Mouse (Mus musculus) midbrain, embryonic 15.5 days (tissue): ENCODE measurements around the gene Med19. TPM values are rescaled to one million over a fixed set of nuclear protein-coding genes. Genes with fewer than 3 reads are reported as not detected.

Experiments used
- ATAC-seq: fragments of 200-750 bp; cut with Nextera tagmentation; replicated peaks from 2 replicates; pipeline ENCODE4 v1.8.0; 2017; ENCODE audit warnings: moderate TSS enrichment
- H3K27ac ChIP-seq: fragments of 300-500 bp; sonication (generic); 2 replicates; pipeline ENCODE4 v1.5.1; 2015; ENCODE audit warnings: mild to moderate bottlenecking, inconsistent platforms
- H3K27me3 ChIP-seq: fragments of 300-500 bp; sonication (generic); replicated peaks from 2 replicates; pipeline ENCODE4 v1.6.1; 2015; ENCODE audit warnings: inconsistent platforms
- H3K36me3 ChIP-seq: fragments of 300-500 bp; sonication (generic); replicated peaks from 2 replicates; pipeline ENCODE4 v1.6.1; 2015; ENCODE audit warnings: inconsistent platforms
- H3K4me1 ChIP-seq: fragments of 300-500 bp; sonication (generic); 2 replicates; pipeline ENCODE4 v1.6.1; 2015; ENCODE audit warnings: inconsistent platforms
- H3K4me2 ChIP-seq: fragments of 300-500 bp; sonication (generic); 2 replicates; pipeline ENCODE4 v1.6.1; 2015; ENCODE audit warnings: inconsistent platforms, mild to moderate bottlenecking, moderate library complexity
- H3K4me3 ChIP-seq: fragments of 300-500 bp; sonication (generic); 2 replicates; pipeline ENCODE4 v1.5.1; 2015; ENCODE audit warnings: mild to moderate bottlenecking, inconsistent platforms
- H3K9ac ChIP-seq: fragments of 300-500 bp; sonication (generic); 2 replicates; pipeline ENCODE4 v1.6.1; 2015; ENCODE audit warnings: mild to moderate bottlenecking, inconsistent platforms
- H3K9me3 ChIP-seq: fragments of 300-500 bp; sonication (generic); 2 replicates; pipeline ENCODE4 v1.6.1; 2016; ENCODE audit warnings: inconsistent platforms
- WGBS: fragments of 180-500 bp; shearing (Covaris S2); methylation state at CpG from one replicate; pipeline ENCODE4 v1.1.7; 2015; ENCODE audit warnings: mixed read lengths; 5-methylcytosine and 5-hydroxymethylcytosine counted together
- polyA plus RNA-seq: library from polyadenylated mRNA; unstranded; fragments of >200 nt; fragmentation: Nextera tagmentation; extraction: Ambion mirVana; gene quantifications from 2 replicates; pipeline ENCODE4 v1.2.1, GENCODE M21; 2015

The Med19 gene
- polyA plus RNA-seq, 1 experiment from 2014 or later = 49.5 TPM

- 95% methylated on average over 6 of the region's 6 CpGs for WGBS
- Histone ChIP-seq H3K9me3 (no peaks in the 10 kb centered on the region), H3K4me3 (peak overlapping the region; percentile 76), H3K36me3 (no peaks in the 10 kb centered on the region), H3K27me3 (no peaks in the 10 kb centered on the region), H3K4me1 (peaks cover 28% of the 10 kb centered on the region), H3K9ac (no peak overlapping the region), H3K4me2 (peak overlapping the region; percentile 76), H3K27ac (no peak overlapping the region)
- no peak for ATAC-seq
These were observed 31.1 kb upstream of the Med19 start for GRCm38 (mm10) chr2:84647051-84647568.

- Histone ChIP-seq H3K36me3 (no peaks in the 10 kb centered on the region), H3K9me3 (no peaks in the 10 kb centered on the region), H3K27ac (peak overlapping the region; percentile 56; the same call in 1 of the 2 replicates), H3K27me3 (no peaks in the 10 kb centered on the region), H3K4me1 (peaks cover 23% of the 10 kb centered on the region), H3K9ac (peak overlapping the region; percentile 53), H3K4me3 (peak overlapping the region; percentile 76), H3K4me2 (peak overlapping the region; percentile 76)
- 20% methylated on average over 6 of the region's 6 CpGs for WGBS
- no peak; the same call in 1 of the 2 replicates for ATAC-seq
These were observed 29.8 kb upstream of the Med19 start for GRCm38 (mm10) chr2:84648369-84648768.

- Histone ChIP-seq H3K4me3 (peak overlapping the region; percentile 76), H3K27me3 (no peaks in the 10 kb centered on the region), H3K9me3 (no peaks in the 10 kb centered on the region), H3K9ac (peak overlapping the region; percentile 81), H3K4me1 (peaks cover 23% of the 10 kb centered on the region), H3K4me2 (peak overlapping the region; percentile 76), H3K36me3 (no peaks in the 10 kb centered on the region), H3K27ac (peak overlapping the region; percentile 38; the same call in 1 of the 2 replicates)
- no peak for ATAC-seq
- WGBS = 0% methylated on average over 10 of the region's 10 CpGs
These were observed 28.5 kb upstream of the Med19 start for GRCm38 (mm10) chr2:84649674-84650073.

- H3K9me3 ChIP-seq = no peaks in the 10 kb centered on the region
- WGBS = under 1% methylated on average over 15 of the region's 15 CpGs
- peak within 1 kb of the TSS; percentile 76 for H3K4me3 ChIP-seq
- no peaks in the 10 kb centered on the region for H3K27me3 ChIP-seq
- H3K27ac ChIP-seq = peak within 1 kb of the TSS; percentile 95
- H3K4me1 ChIP-seq = peaks cover 23% of the 10 kb centered on the region
- no peaks in the 10 kb centered on the region for H3K36me3 ChIP-seq
- peak; percentile 98 for ATAC-seq
- peak within 1 kb of the TSS; percentile 81 for H3K9ac ChIP-seq
- peak within 1 kb of the TSS; percentile 76 for H3K4me2 ChIP-seq
These were observed 27.6 kb upstream of the Med19 start, which contains the start of gene Ctnnd1 for GRCm38 (mm10) chr2:84650464-84651195. Gene Ctnnd1, minus strand, starts transcription at chr2:84650765.

- H3K4me3 ChIP-seq = no peak overlapping the region
- no peaks in the 10 kb centered on the region for H3K9me3 ChIP-seq
- no peak overlapping the region for H3K9ac ChIP-seq
- no peak for ATAC-seq
- no peak overlapping the region for H3K4me2 ChIP-seq
- no peaks in the 10 kb centered on the region for H3K27me3 ChIP-seq
- H3K27ac ChIP-seq = no peak overlapping the region
- H3K4me1 ChIP-seq = peaks cover 4% of the 10 kb centered on the region; the same call in 1 of the 2 replicates
- H3K36me3 ChIP-seq = no peaks in the 10 kb centered on the region
These were observed 24.8 kb upstream of the Med19 start for GRCm38 (mm10) chr2:84653354-84653753.

- no peak overlapping the region for H3K9ac ChIP-seq
- H3K4me2 ChIP-seq = no peak overlapping the region
- no peak for ATAC-seq
- no peaks in the 10 kb centered on the region for H3K36me3 ChIP-seq
- no peaks in the 10 kb centered on the region for H3K27me3 ChIP-seq
- H3K4me3 ChIP-seq = no peak overlapping the region
- H3K9me3 ChIP-seq = no peaks in the 10 kb centered on the region
- no peak overlapping the region for H3K27ac ChIP-seq
- H3K4me1 ChIP-seq = peaks cover 4% of the 10 kb centered on the region; the same call in 1 of the 2 replicates
- 71% methylated on average over 1 of the region's 1 CpGs for WGBS
These were observed 22.3 kb upstream of the Med19 start for GRCm38 (mm10) chr2:84655864-84656263.

- Histone ChIP-seq H3K9ac (no peak within 1 kb of the TSS), H3K4me2 (no peak within 1 kb of the TSS), H3K36me3 (no peaks in the 10 kb centered on the region), H3K9me3 (no peaks in the 10 kb centered on the region), H3K4me3 (no peak within 1 kb of the TSS), H3K4me1 (no peaks in the 10 kb centered on the region), H3K27ac (no peak within 1 kb of the TSS), H3K27me3 (no peaks in the 10 kb centered on the region)
- ATAC-seq = no peak
- WGBS = 95% methylated on average over 32 of the region's 32 CpGs
These were observed 19.4 kb upstream of the Med19 start, which contains the start of gene Btbd18 for GRCm38 (mm10) chr2:84658806-84659205. Gene Btbd18, plus strand, starts transcription at chr2:84659079.

GRCm38 (mm10) chr2:84660253-84660652, 17.9 kb upstream of the Med19 start:
- 68% methylated on average over 3 of the region's 3 CpGs for WGBS
- ATAC-seq = no peak
- H3K27ac ChIP-seq = no peak overlapping the region
- no peak overlapping the region for H3K4me3 ChIP-seq
- no peaks in the 10 kb centered on the region for H3K4me1 ChIP-seq
- no peak overlapping the region for H3K9ac ChIP-seq
- no peaks in the 10 kb centered on the region for H3K9me3 ChIP-seq
- H3K4me2 ChIP-seq = no peak overlapping the region
- no peaks in the 10 kb centered on the region for H3K36me3 ChIP-seq
- no peaks in the 10 kb centered on the region for H3K27me3 ChIP-seq

GRCm38 (mm10) chr2:84662866-84663265, 15.3 kb upstream of the Med19 start:
- Histone ChIP-seq H3K9me3 (no peaks in the 10 kb centered on the region), H3K27ac (no peak overlapping the region), H3K4me3 (no peak overlapping the region), H3K9ac (no peak overlapping the region), H3K36me3 (no peaks in the 10 kb centered on the region), H3K4me2 (no peak overlapping the region), H3K4me1 (no peaks in the 10 kb centered on the region), H3K27me3 (no peaks in the 10 kb centered on the region)
- WGBS = 24% methylated on average over 2 of the region's 2 CpGs
- no peak for ATAC-seq

- WGBS = 79% methylated on average over 12 of the region's 12 CpGs
- Histone ChIP-seq H3K27me3 (no peaks in the 10 kb centered on the region), H3K36me3 (no peaks in the 10 kb centered on the region), H3K4me2 (no peak overlapping the region), H3K9ac (no peak overlapping the region), H3K9me3 (no peaks in the 10 kb centered on the region), H3K4me3 (no peak overlapping the region), H3K27ac (no peak overlapping the region), H3K4me1 (peaks cover 12% of the 10 kb centered on the region)
- no peak for ATAC-seq
These were observed 12.1 kb upstream of the Med19 start for GRCm38 (mm10) chr2:84666081-84666480.

GRCm38 (mm10) chr2:84669828-84670568, 8.2 kb upstream of the Med19 start:
- H3K27ac ChIP-seq = peak overlapping the region; percentile 92
- H3K9ac ChIP-seq = peak overlapping the region; percentile 88
- H3K4me2 ChIP-seq = peak overlapping the region; percentile 75
- H3K27me3 ChIP-seq = no peaks in the 10 kb centered on the region
- peak overlapping the region; percentile 97 for H3K4me3 ChIP-seq
- ATAC-seq = peak; percentile 88
- H3K36me3 ChIP-seq = peaks cover 23% of the 10 kb centered on the region
- 2% methylated on average over 39 of the region's 39 CpGs for WGBS
- H3K4me1 ChIP-seq = peaks cover 16% of the 10 kb centered on the region
- no peaks in the 10 kb centered on the region for H3K9me3 ChIP-seq

- Histone ChIP-seq H3K9ac (peak within 1 kb of the TSS; percentile 88), H3K4me3 (peak within 1 kb of the TSS; percentile 97), H3K36me3 (peaks cover 28% of the 10 kb centered on the region), H3K4me2 (peak within 1 kb of the TSS; percentile 75), H3K4me1 (peaks cover 16% of the 10 kb centered on the region), H3K27ac (peak within 1 kb of the TSS; percentile 92), H3K9me3 (no peaks in the 10 kb centered on the region), H3K27me3 (no peaks in the 10 kb centered on the region)
- under 1% methylated on average over 20 of the region's 20 CpGs for WGBS
- peak; percentile 98 for ATAC-seq
These were observed 7.7 kb upstream of the Med19 start, which contains the start of gene Selenoh for GRCm38 (mm10) chr2:84670569-84670933. Gene Selenoh, minus strand, starts transcription at chr2:84670770.
